8 mouse cellular contexts compared by ENCODE assay signal in the genomic region with DNA sequence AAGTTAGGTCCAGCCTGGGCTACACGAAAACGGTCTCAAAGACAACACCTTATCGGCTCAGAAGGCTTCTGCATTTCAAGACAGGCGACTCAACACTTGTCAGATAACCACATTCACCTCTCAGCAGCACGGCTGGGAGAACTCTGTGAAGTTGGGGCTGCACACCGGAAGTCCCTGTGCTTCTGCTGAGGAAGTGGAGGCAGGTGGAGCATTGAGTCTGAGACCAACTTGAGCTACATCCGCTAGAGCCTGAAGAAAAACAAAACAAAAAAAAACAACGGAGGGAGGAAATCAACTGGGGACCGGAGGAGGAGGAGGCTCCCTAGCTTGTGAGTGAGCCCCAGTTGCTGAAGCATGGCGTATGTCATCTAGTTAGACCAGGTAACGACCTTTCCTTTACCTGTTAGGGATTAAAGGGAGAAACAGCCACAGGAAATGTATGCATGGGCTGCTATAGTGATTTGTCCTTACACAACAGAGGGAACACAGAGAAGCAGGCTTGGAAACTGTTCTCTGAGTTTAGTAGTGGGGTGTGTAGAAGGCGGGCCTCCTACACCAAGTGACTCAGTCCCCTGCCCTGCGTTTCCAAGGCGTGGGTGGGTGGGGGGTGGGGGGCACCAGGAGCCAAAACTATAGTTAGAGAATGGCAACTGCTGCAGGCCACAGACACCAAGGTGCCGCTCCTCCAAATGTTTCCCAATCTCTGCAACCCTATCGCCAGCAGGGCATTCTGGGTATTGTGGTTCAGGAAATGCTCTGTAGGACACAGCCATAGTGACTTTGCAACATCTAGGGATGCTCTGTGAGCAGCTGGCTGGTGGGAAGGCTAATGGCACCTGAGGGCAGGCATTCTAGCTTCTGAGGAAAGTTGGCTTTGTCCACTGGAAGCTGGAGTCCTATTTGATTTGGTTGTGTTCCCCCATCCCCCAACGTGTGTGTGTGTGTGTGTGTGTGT. TPM values are rescaled to one million over a fixed set of nuclear protein-coding genes. Genes with fewer than 3 reads are reported as not detected.
A peak's percentile ranks its signal among the peaks of the same experiment; 100 is the strongest.
DNase-seq lines count a peak whose midpoint lies in the region; ATAC-seq and TF ChIP-seq lines count a peak whose summit lies in the region.

A gene (plus strand): TSS at position 199 of the 955 bp plus-strand sequence.

- H3K9me3 ChIP-seq in neural tube, embryonic 11.5 days (ENCODE audit: control insufficient read depth, low read length) = no peaks in the 10 kb centered on the region
- no peaks in the 10 kb centered on the region for H3K9me3 ChIP-seq in stomach, postnatal 0 days (ENCODE audit: control insufficient read depth, low read length)

- no peak within 1 kb of the TSS for H3K4me2 ChIP-seq in neural tube, embryonic 11.5 days (ENCODE audit: low read depth)
- H3K4me2 ChIP-seq in stomach, postnatal 0 days (replicated peaks; ENCODE audit: low read depth) = no peak within 1 kb of the TSS

- no peak within 1 kb of the TSS for H3K27ac ChIP-seq in neural tube, embryonic 11.5 days (ENCODE audit: low read depth, low read length)
- no peak within 1 kb of the TSS for H3K27ac ChIP-seq in stomach, postnatal 0 days (replicated peaks)

- no peak for TF ChIP-seq EP300 in stomach, postnatal 0 days (optimal IDR thresholded peaks at IDR 0.05)

- no peak for TF ChIP-seq POLR2A in brain, embryonic 14.5 days (IDR thresholded peaks at IDR 0.05; ENCODE audit: borderline replicate concordance, extremely low read depth, insufficient read depth, insufficient read length, poor library complexity, severe bottlenecking)

- TF ChIP-seq CTCF in brain, embryonic 14.5 days (IDR thresholded peaks at IDR 0.05; ENCODE audit: borderline replicate concordance, extremely low read depth, insufficient read depth, insufficient read length) = no peak
- no peak for TF ChIP-seq CTCF in stomach, postnatal 0 days (IDR thresholded peaks at IDR 0.05; ENCODE audit: low read depth)

- H3K4me3 ChIP-seq in neural tube, embryonic 11.5 days (ENCODE audit: low read depth, low read length) = no peak within 1 kb of the TSS
- H3K4me3 ChIP-seq in stomach, postnatal 0 days (ENCODE audit: low read depth, low read length) = no peak within 1 kb of the TSS

- ATAC-seq in neural tube, embryonic 11.5 days (ENCODE audit: insufficient read depth, low FRiP score, low TSS enrichment) = no peak
- peak; percentile 55; the same call in 1 of the 2 replicates for ATAC-seq in stomach, postnatal 0 days (ENCODE audit: low FRiP score, low TSS enrichment)

- no peaks in the 10 kb centered on the region for H3K4me1 ChIP-seq in neural tube, embryonic 11.5 days (ENCODE audit: control insufficient read depth, insufficient read depth, low read length)
- no peaks in the 10 kb centered on the region for H3K4me1 ChIP-seq in stomach, postnatal 0 days (replicated peaks; ENCODE audit: control insufficient read depth, insufficient read depth)

- no peaks in the 10 kb centered on the region for H3K36me3 ChIP-seq in neural tube, embryonic 11.5 days (ENCODE audit: control insufficient read depth, insufficient read depth, low read length)
- H3K36me3 ChIP-seq in stomach, postnatal 0 days (ENCODE audit: control insufficient read depth, insufficient read depth, low read length) = no peaks in the 10 kb centered on the region

- DNase-seq in neural tube, embryonic 11.5 days (ENCODE audit: low spot score) = no peak
- DNase-seq in neural tube, embryonic 10.5 days (ENCODE audit: extremely low spot score, low spot score) = no peak
- no peak for DNase-seq in brain, embryonic 14.5 days (ENCODE audit: low read depth)
- DNase-seq in heart, adult 18-20 months = peak in 1 of 2 experiments; percentile 36
- DNase-seq in layer of hippocampus, adult 18-20 months (ENCODE audit: low spot score in 2 of 2) = peak; percentile 11 to 73
- DNase-seq in lung, postnatal 4 days = peak; percentile 43 to 47
- DNase-seq in stomach, postnatal 0 days (ENCODE audit: low spot score) = no peak
- DNase-seq in yolk sac, embryonic 10.5 days (ENCODE audit: low spot score) = no peak

- no peak within 1 kb of the TSS for H3K9ac ChIP-seq in neural tube, embryonic 11.5 days (ENCODE audit: low read length)
- H3K9ac ChIP-seq in stomach, postnatal 0 days (ENCODE audit: low read length) = no peak within 1 kb of the TSS

- 86% methylated on average over 17 of the region's 17 CpGs for WGBS in neural tube, embryonic 11.5 days
- 72% methylated on average over 17 of the region's 17 CpGs for WGBS in stomach, postnatal 0 days

- no peaks in the 10 kb centered on the region for H3K27me3 ChIP-seq in neural tube, embryonic 11.5 days (ENCODE audit: control insufficient read depth, insufficient read depth, low read length)
- H3K27me3 ChIP-seq in stomach, postnatal 0 days (ENCODE audit: control insufficient read depth, insufficient read depth, low read length) = no peaks in the 10 kb centered on the region

RNA-seq across cellular contexts. Expression of the gene that starts here (rescaled TPM):
- polyA plus RNA-seq in neural tube, embryonic 11.5 days (2014; fragmentation: Nextera tagmentation; extraction: Ambion mirVana) = 688 and 701 TPM in 2 replicates
- 240 and 265 TPM in 2 replicates for polyA plus RNA-seq in brain, embryonic 14.5 days (2012; rRNA removed)
- 100 to 1,000 TPM; 193 to 194 TPM for total RNA-seq in heart, adult 18-20 months (2021)
- total RNA-seq in layer of hippocampus, adult 18-20 months (2021) = 100 to 1,000 TPM; 127 to 139 TPM
- 388 and 401 TPM in 2 replicates for polyA plus RNA-seq in stomach, postnatal 0 days (2015; fragmentation: Nextera tagmentation; extraction: Ambion mirVana)

Comparison
In these comparisons a context has a peak if more than half of its experiments do, and no peak if none do; other contexts are left out.
1. DNase-seq: peak in layer of hippocampus, adult 18-20 months (2 of 2) and lung, postnatal 4 days (2 of 2); none in neural tube, embryonic 11.5 days (single experiment), neural tube, embryonic 10.5 days (single experiment), brain, embryonic 14.5 days (single experiment), stomach, postnatal 0 days (single experiment) and yolk sac, embryonic 10.5 days (single experiment).